Mouse (Mus musculus) CH12.LX (cell line): ENCODE measurements around the gene Apmap. TPM values are rescaled to one million over a fixed set of nuclear protein-coding genes. Genes with fewer than 3 reads are reported as not detected.

ENCODE experiments used
- DNase-seq: peaks from one replicate; pipeline ENCODE4 v3.0.0-alpha.2; 2013; ENCODE audit errors: extremely low read depth
- H3K27ac ChIP-seq: 2 replicates; pipeline ENCODE4 v1.5.1; 2012; ENCODE audit warnings: low read depth, mild to moderate bottlenecking, control low read depth, moderate library complexity; ENCODE audit not compliant: insufficient read depth
- H3K27me3 ChIP-seq: replicated peaks from 2 replicates; pipeline ENCODE3; 2012; ENCODE audit warnings: inconsistent platforms
- H3K36me3 ChIP-seq, 2 experiments: replicated peaks in 1 of 2; 2 replicates each; pipeline versions ENCODE3 to v1.6.1; 2012; ENCODE audit warnings: inconsistent platforms in 1 of 2, low read length in 1 of 2, mild to moderate bottlenecking in 1 of 2, mixed read lengths in 1 of 2, moderate library complexity in 1 of 2; ENCODE audit not compliant: control insufficient read depth in 1 of 2, insufficient read depth in 1 of 2
- H3K4me1 ChIP-seq, 2 experiments: 2 replicates each; pipeline ENCODE4 v1.6.1; 2012; ENCODE audit warnings: inconsistent platforms in 1 of 2, moderate library complexity in 1 of 2; ENCODE audit not compliant: insufficient read depth in 2 of 2, control insufficient read depth in 1 of 2
- H3K4me2 ChIP-seq: 2 replicates; pipeline ENCODE4 v1.6.1; 2012; ENCODE audit warnings: low read depth, mild to moderate bottlenecking, control low read depth; ENCODE audit not compliant: poor library complexity, insufficient read depth, severe bottlenecking
- H3K4me3 ChIP-seq, 3 experiments: fragments of 150-350 bp in 1 of 3; sonication (generic) in 1 of 3; replicated peaks in 1 of 3; 2 replicates each; pipeline versions ENCODE3 to v1.5.1; 2011 to 2012; ENCODE audit warnings: low read depth in 2 of 3, low read length in 2 of 3, mild to moderate bottlenecking in 2 of 3, moderate library complexity in 2 of 3, control low read depth in 1 of 3, improper control_type of control experiment in 1 of 3, inconsistent platforms in 1 of 3, mixed read lengths in 1 of 3; ENCODE audit not compliant: poor library complexity in 1 of 3
- H3K79me2 ChIP-seq: replicated peaks from 2 replicates; pipeline ENCODE4 v1.6.1; 2012; ENCODE audit warnings: mild to moderate bottlenecking, moderate library complexity; ENCODE audit not compliant: control insufficient read depth, poor library complexity, insufficient read depth, severe bottlenecking; ENCODE audit errors: extremely low read depth
- H3K9ac ChIP-seq: 2 replicates; pipeline ENCODE4 v1.6.1; 2012; ENCODE audit warnings: low read depth, mild to moderate bottlenecking, control low read depth, moderate library complexity; ENCODE audit not compliant: insufficient read depth
- H3K9me3 ChIP-seq: replicated peaks from 2 replicates; pipeline ENCODE3; 2012; ENCODE audit warnings: low read length, inconsistent platforms, mixed read lengths
- CHD2 ChIP-seq: IDR thresholded peaks from 2 replicates; pipeline ENCODE4 v1.6.1; 2011; ENCODE audit warnings: low read length, improper control_type of control experiment
- CTCF ChIP-seq, 2 experiments: IDR thresholded peaks in 1 of 2; conservative IDR thresholded peaks in 1 of 2; 2 replicates each; pipeline ENCODE4 v1.5.1; 2011 to 2012; ENCODE audit warnings: low read depth in 2 of 2, low read length in 2 of 2, improper control_type of control experiment in 1 of 2, inconsistent platforms in 1 of 2, mild to moderate bottlenecking in 1 of 2, moderate library complexity in 1 of 2
- E2F4 ChIP-seq: IDR thresholded peaks from 2 replicates; pipeline ENCODE4 v1.6.1; 2011; ENCODE audit warnings: low read depth, low read length, improper control_type of control experiment; ENCODE audit not compliant: insufficient replicate concordance
- EP300 ChIP-seq: IDR thresholded peaks from 2 replicates; pipeline ENCODE4 v1.6.1; 2011; ENCODE audit warnings: low read length, improper control_type of control experiment
- ETS1 ChIP-seq: conservative IDR thresholded peaks from 2 replicates; pipeline ENCODE4 v1.6.1; 2012; ENCODE audit warnings: low read depth, mild to moderate bottlenecking, inconsistent platforms, low read length, improper control_type of control experiment, moderate library complexity
- HCFC1 ChIP-seq: IDR thresholded peaks from 2 replicates; pipeline ENCODE4 v1.6.1; 2012; ENCODE audit warnings: low read depth, mild to moderate bottlenecking, inconsistent platforms, low read length, improper control_type of control experiment
- JUND ChIP-seq: conservative IDR thresholded peaks from 2 replicates; pipeline ENCODE4 v1.6.1; 2011; ENCODE audit warnings: low read depth, low read length, improper control_type of control experiment
- KAT2A ChIP-seq: IDR thresholded peaks from 2 replicates; pipeline ENCODE4 v1.6.1; 2012; ENCODE audit warnings: low read length, improper control_type of control experiment, inconsistent platforms; ENCODE audit not compliant: insufficient replicate concordance
- MAFK ChIP-seq: IDR thresholded peaks from 2 replicates; pipeline ENCODE4 v1.6.1; 2011; ENCODE audit warnings: low read length, improper control_type of control experiment; ENCODE audit not compliant: insufficient replicate concordance
- MAX ChIP-seq: IDR thresholded peaks from 2 replicates; pipeline ENCODE4 v1.6.1; 2011; ENCODE audit warnings: low read length, improper control_type of control experiment
- MXI1 ChIP-seq: IDR thresholded peaks from 2 replicates; pipeline ENCODE4 v1.6.1; 2011; ENCODE audit warnings: mild to moderate bottlenecking, low read depth, low read length, improper control_type of control experiment
- MYC ChIP-seq: IDR thresholded peaks from 2 replicates; pipeline ENCODE4 v1.6.1; 2011; ENCODE audit warnings: low read depth, mild to moderate bottlenecking, improper control_type of control experiment, low read length
- NELFE ChIP-seq: IDR thresholded peaks from 2 replicates; pipeline ENCODE4 v1.6.1; 2011; ENCODE audit warnings: low read depth, low read length, improper control_type of control experiment
- PAX5 ChIP-seq: IDR thresholded peaks from 2 replicates; pipeline ENCODE4 v1.6.1; 2012; ENCODE audit warnings: low read length, inconsistent platforms, mixed read lengths
- POLR2AphosphoS2 ChIP-seq: IDR thresholded peaks from 2 replicates; pipeline ENCODE4 v1.6.1; 2011; ENCODE audit warnings: low read depth, low read length, improper control_type of control experiment
- RAD21 ChIP-seq: IDR thresholded peaks from 2 replicates; pipeline ENCODE4 v1.6.1; 2011; ENCODE audit warnings: low read depth, mild to moderate bottlenecking, low read length, improper control_type of control experiment, moderate library complexity
- SMC3 ChIP-seq: IDR thresholded peaks from 2 replicates; pipeline ENCODE4 v1.6.1; 2011; ENCODE audit warnings: low read depth, low read length, improper control_type of control experiment
- TCF12 ChIP-seq: IDR thresholded peaks from 2 replicates; pipeline ENCODE4 v1.6.1; 2014; ENCODE audit warnings: low read depth, mild to moderate bottlenecking, inconsistent platforms, low read length, improper control_type of control experiment
- UBTF ChIP-seq: IDR thresholded peaks from 2 replicates; pipeline ENCODE4 v1.6.1; 2012; ENCODE audit warnings: low read depth, mild to moderate bottlenecking, inconsistent platforms, low read length, improper control_type of control experiment, moderate library complexity
- ZC3H11A ChIP-seq: IDR thresholded peaks from 2 replicates; pipeline ENCODE4 v1.6.1; 2012; ENCODE audit warnings: low read depth, mild to moderate bottlenecking, inconsistent platforms, low read length, improper control_type of control experiment
- ZKSCAN1 ChIP-seq: IDR thresholded peaks from 2 replicates; pipeline ENCODE4 v1.6.1; 2012; ENCODE audit warnings: low read depth, inconsistent platforms, low read length, improper control_type of control experiment, borderline replicate concordance
- ZMIZ1 ChIP-seq: IDR thresholded peaks from 2 replicates; pipeline ENCODE4 v1.6.1; 2012; ENCODE audit warnings: low read depth, mild to moderate bottlenecking, inconsistent platforms, low read length, improper control_type of control experiment
- ZNF384 ChIP-seq: IDR thresholded peaks from 2 replicates; pipeline ENCODE4 v1.6.1; 2012; ENCODE audit warnings: low read depth, low read length, improper control_type of control experiment, inconsistent platforms
- dilution Hi-C: fragments of 300-500 bp; cut with MboI; formaldehyde crosslinking; loops from 2 replicates; pipeline ENCODE4 v1.14.3; 2020; ENCODE audit warnings: low sequenced_read_pairs; ENCODE audit not compliant: extremely low pct_unique_long_range_greater_than_20kb, extremely low pct_ligation_motif_present
- in situ Hi-C: fragments of 300-500 bp; cut with MboI; formaldehyde crosslinking; loops from 3 replicates; pipeline ENCODE4 v1.14.3; 2019; ENCODE audit warnings: low sequenced_read_pairs, low pct_ligation_motif_present, low pct_unique_long_range_greater_than_20kb, mixed read lengths
- polyA plus RNA-seq: library from polyadenylated mRNA; unstranded; fragments of >175 nt; gene quantifications from 2 replicates; pipeline ENCODE4 v1.2.1, GENCODE M21; 2012; ENCODE audit warnings: low read depth; ENCODE audit not compliant: insufficient read length
- total RNA-seq, 2 experiments: library from RNA; depleted of rRNA; stranded (reverse); fragments of 300-350 nt in 1 of 2; fragments of >200 nt in 1 of 2; gene quantifications; 2 replicates each; pipeline ENCODE4 v1.2.3; 2012 to 2014

Gene Apmap
- total and polyA plus RNA-seq, 3 experiments: 24.5 to 35.6 (median 25.8) TPM

DNA sequence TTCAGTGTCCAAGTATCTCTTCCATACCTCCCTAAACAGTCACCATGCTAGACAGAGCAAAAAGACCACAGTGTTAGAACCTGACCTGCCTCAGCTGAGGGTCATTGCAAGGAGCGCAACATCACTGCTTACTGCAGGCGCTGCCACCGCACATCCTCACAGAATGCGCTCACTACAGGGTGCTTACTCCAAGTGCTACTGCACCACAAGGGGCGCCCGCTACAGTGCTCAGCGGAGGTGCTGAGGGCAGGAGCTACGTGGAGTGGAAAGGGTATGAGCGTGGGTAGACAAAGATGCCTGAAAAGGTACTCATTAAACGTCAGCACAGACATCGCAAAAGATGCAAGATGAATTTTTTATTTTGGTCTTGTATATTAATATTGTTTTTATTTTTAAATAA lies 19.3 kb downstream of the Apmap start:
- Histone ChIP-seq H3K4me3 (no peak overlapping the region), H3K36me3 (peaks cover 46 to 75% of the 10 kb centered on the region in 2 experiments), H3K79me2 (no peaks in the 10 kb centered on the region; the same call in 1 of the 2 replicates), H3K27me3 (no peaks in the 10 kb centered on the region), H3K9me3 (no peaks in the 10 kb centered on the region), H3K4me2 (no peak overlapping the region), H3K9ac (no peak overlapping the region), H3K27ac (no peak overlapping the region), H3K4me1 (no peaks in the 10 kb centered on the region)
- no peak for DNase-seq
- TF ChIP-seq PAX5 (no peak), ETS1 (no peak), SMC3 (no peak), ZMIZ1 (no peak), MXI1 (no peak), UBTF (no peak), CHD2 (no peak), RAD21 (no peak), TCF12 (no peak), NELFE (no peak), CTCF (conservative IDR thresholded peaks at IDR 0.05 in 1 of 2, IDR thresholded peaks at IDR 0.05 in 1 of 2; ENCODE audit: low read depth in 2 of 2, low read length in 2 of 2) (no peak)
- dilution Hi-C loops (no loop called here), in situ Hi-C loops (no loop called here)

DNA sequence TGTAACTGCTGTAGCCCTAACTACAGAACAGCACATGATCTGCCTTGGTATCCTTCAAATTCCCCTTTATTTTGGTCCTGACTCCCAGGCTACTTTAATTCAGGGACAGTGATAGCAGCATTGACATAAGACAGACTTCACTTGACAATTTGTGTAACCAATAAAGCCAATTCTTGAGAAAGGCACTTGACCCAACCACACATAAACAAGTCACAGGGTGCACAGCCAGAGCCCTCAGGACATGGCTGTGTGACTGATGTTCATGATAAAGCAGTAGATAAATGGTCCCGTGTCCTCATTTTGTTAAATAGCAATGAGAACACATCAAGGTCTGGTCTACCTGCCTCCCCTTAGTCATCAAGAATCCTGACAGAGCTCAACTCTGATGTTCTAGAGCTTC lies 28.7 kb downstream of the Apmap start:
- H3K79me2 ChIP-seq: no peaks in the 10 kb centered on the region
- TF ChIP-seq ZC3H11A (no peak), ZNF384 (no peak), JUND (no peak), EP300 (no peak), ETS1 (no peak), HCFC1 (no peak), SMC3 (no peak), MAFK (no peak), E2F4 (no peak), ZKSCAN1 (no peak), TCF12 (no peak), POLR2AphosphoS2 (no peak), KAT2A (no peak), CTCF (conservative IDR thresholded peaks at IDR 0.05 in 1 of 2, IDR thresholded peaks at IDR 0.05 in 1 of 2; ENCODE audit: low read depth in 2 of 2, low read length in 2 of 2) (no peak), ZMIZ1 (no peak), MAX (no peak), MYC (no peak), UBTF (no peak)
- H3K27ac ChIP-seq: no peak overlapping the region
- no peak overlapping the region for H3K4me3 ChIP-seq
- DNase-seq: no peak
- dilution Hi-C loops (no loop called here), in situ Hi-C loops (no loop called here)
- H3K36me3 ChIP-seq: peaks cover 12 to 80% of the 10 kb centered on the region in 2 experiments
- no peaks in the 10 kb centered on the region for H3K9me3 ChIP-seq
- no peak overlapping the region for H3K4me2 ChIP-seq
- H3K4me1 ChIP-seq: peaks cover 0 to 14% of the 10 kb centered on the region in 2 experiments; a peak in 2 of 4 replicates
- H3K27me3 ChIP-seq: no peaks in the 10 kb centered on the region
- no peak overlapping the region for H3K9ac ChIP-seq
